Mouse (Mus musculus) lung, postnatal 0 days (tissue): ENCODE measurements around the gene Ccdc172. TPM values are rescaled to one million over a fixed set of nuclear protein-coding genes. Genes with fewer than 3 reads are reported as not detected.

Experiments
- ATAC-seq: fragments of 200-750 bp; cut with Nextera tagmentation; 2 replicates; pipeline ENCODE4 v1.8.0; 2017; ENCODE audit warnings: moderate library complexity
- DNase-seq: peaks from one replicate; pipeline ENCODE4 v3.0.0-alpha.2; 2016; ENCODE audit warnings: low spot score
- H3K27ac ChIP-seq: fragments of 300-500 bp; sonication (generic); 2 replicates; pipeline ENCODE4 v1.5.1; 2014; ENCODE audit warnings: antibody characterized with exemption, mild to moderate bottlenecking, low read length, mixed read lengths
- H3K27me3 ChIP-seq: fragments of 300-500 bp; sonication (generic); replicated peaks from 2 replicates; pipeline ENCODE4 v1.6.1; 2014; ENCODE audit warnings: low read length, mixed read lengths; ENCODE audit not compliant: insufficient read depth
- H3K36me3 ChIP-seq: fragments of 300-500 bp; sonication (generic); 2 replicates; pipeline ENCODE4 v1.6.1; 2014; ENCODE audit warnings: low read length, mixed read lengths; ENCODE audit not compliant: insufficient read depth
- H3K4me1 ChIP-seq: fragments of 300-500 bp; sonication (generic); 2 replicates; pipeline ENCODE4 v1.6.1; 2014; ENCODE audit warnings: antibody characterized with exemption, low read depth, low read length, mixed read lengths; ENCODE audit not compliant: insufficient read depth
- H3K4me2 ChIP-seq: fragments of 300-500 bp; sonication (generic); replicated peaks from 2 replicates; pipeline ENCODE4 v1.6.1; 2014; ENCODE audit warnings: low read depth, mild to moderate bottlenecking, low read length, moderate library complexity, mixed read lengths
- H3K4me3 ChIP-seq: fragments of 300-500 bp; sonication (generic); 2 replicates; pipeline ENCODE4 v1.5.1; 2014; ENCODE audit warnings: low read depth, low read length
- H3K9ac ChIP-seq: fragments of 300-500 bp; sonication (generic); replicated peaks from 2 replicates; pipeline ENCODE4 v1.6.1; 2014; ENCODE audit warnings: low read depth, mild to moderate bottlenecking
- H3K9me3 ChIP-seq: fragments of 300-500 bp; sonication (generic); 2 replicates; pipeline ENCODE4 v1.6.1; 2016; ENCODE audit warnings: low read length, mixed read lengths
- CTCF ChIP-seq: IDR thresholded peaks from 2 replicates; pipeline ENCODE4 v1.5.1; 2016; ENCODE audit warnings: antibody characterized with exemption, mild to moderate bottlenecking
- EP300 ChIP-seq: IDR thresholded peaks from 2 replicates; pipeline ENCODE4 v1.6.1; 2016; ENCODE audit warnings: antibody characterized with exemption, mild to moderate bottlenecking, control low read depth
- WGBS: fragments of 180-500 bp; shearing (Covaris S2); extraction: QIAGEN DNeasy Blood & Tissue Kit; methylation state at CpG from one replicate; pipeline ENCODE4 v1.1.7; 2014; 5-methylcytosine and 5-hydroxymethylcytosine counted together
- polyA plus RNA-seq: library from polyadenylated mRNA; unstranded; fragments of >200 nt; fragmentation: Nextera tagmentation; extraction: Ambion mirVana; gene quantifications from 2 replicates; pipeline ENCODE4 v1.2.1, GENCODE M21; 2015

Gene Ccdc172
- polyA plus RNA-seq, 1 experiment from 2014 or later, result not detected

DNA sequence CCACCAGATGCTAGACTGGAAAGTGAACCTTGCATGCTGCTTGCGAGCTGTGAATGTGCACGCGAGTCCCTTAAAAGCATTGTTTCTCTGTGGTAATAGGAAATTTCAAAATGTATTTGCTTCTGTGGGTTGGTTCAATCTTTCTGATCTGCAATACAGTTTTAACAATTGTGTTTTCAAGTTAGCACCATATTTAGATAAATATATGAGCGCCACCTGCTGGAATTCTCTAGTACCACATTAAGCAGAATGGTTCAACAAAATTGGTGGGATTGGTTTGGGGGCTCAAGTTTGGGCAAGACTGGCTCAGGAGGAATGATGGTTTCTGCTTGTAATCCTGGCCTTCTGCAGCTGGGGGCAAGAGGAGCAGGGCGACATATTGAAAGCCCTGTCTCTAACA, 46.6 kb downstream of the Ccdc172 start:
- TF ChIP-seq CTCF, result peak; percentile 70
- no peak for TF ChIP-seq EP300
- no peaks in the 10 kb centered on the region for H3K36me3 ChIP-seq
- WGBS, result 40% methylated on average over 5 of the region's 5 CpGs
- no peak overlapping the region for H3K9ac ChIP-seq
- H3K27me3 ChIP-seq, result no peaks in the 10 kb centered on the region
- H3K4me2 ChIP-seq, result no peak overlapping the region
- ATAC-seq (no peak), DNase-seq (peak; percentile 64)
- no peak overlapping the region for H3K4me3 ChIP-seq
- no peaks in the 10 kb centered on the region for H3K9me3 ChIP-seq
- no peaks in the 10 kb centered on the region for H3K4me1 ChIP-seq
- H3K27ac ChIP-seq, result no peak overlapping the region

DNA sequence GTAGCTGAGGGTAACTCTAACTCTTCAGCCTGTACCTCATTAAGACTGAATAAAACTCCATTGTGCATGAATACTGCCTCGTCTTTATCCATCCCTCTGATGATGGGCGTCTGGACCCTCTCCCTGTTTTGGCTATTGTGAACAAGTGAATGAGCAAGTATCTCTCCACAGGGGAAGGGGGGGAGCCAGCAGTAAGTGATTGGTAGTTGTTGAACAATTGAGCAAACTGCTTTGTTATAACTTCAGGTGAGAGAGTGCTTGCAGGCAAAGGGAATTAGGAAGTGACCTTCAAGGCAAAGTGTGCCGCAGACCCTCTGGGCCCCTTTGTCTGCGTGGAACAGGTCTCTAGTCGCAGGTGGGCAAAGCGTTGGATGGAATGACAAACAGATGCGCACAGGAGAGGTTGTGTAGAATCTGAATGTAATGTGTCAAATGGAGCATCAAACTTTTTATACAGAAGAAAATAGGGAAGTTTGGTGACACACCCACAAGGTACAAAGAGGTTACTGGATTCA, 50.6 kb downstream of the Ccdc172 start:
- Histone ChIP-seq H3K4me3 (no peak overlapping the region), H3K9me3 (no peaks in the 10 kb centered on the region), H3K4me2 (no peak overlapping the region), H3K27ac (no peak overlapping the region), H3K9ac (no peak overlapping the region), H3K27me3 (no peaks in the 10 kb centered on the region), H3K36me3 (no peaks in the 10 kb centered on the region), H3K4me1 (no peaks in the 10 kb centered on the region)
- no peak for DNase-seq
- TF ChIP-seq CTCF (no peak), EP300 (no peak)
- ATAC-seq, result no peak
- 94% methylated on average over 7 of the region's 7 CpGs for WGBS

DNA sequence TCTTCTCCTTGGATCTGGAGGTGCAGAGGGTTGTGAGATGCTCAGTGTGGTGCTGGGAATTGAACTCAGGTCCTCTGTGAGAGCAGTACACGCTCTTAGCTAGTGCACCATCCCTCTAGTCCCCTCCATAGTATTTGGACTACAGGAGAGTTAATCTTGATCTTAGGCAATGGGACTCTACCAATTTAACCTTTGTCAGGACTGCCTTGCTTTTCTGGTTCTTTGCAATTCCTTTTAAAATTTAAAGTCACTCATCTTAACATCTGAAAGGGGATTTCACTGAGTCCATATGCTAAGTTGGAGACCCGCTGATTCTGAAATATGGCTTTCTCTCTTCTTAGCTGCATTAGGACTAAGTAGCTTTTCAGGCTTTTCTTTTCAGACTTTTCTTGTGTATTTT, 59.8 kb downstream of the Ccdc172 start:
- DNase-seq (no peak), ATAC-seq (no peak)
- H3K27ac ChIP-seq, result no peak overlapping the region
- TF ChIP-seq EP300 (no peak), CTCF (no peak)
- H3K4me2 ChIP-seq, result no peak overlapping the region
- no peaks in the 10 kb centered on the region for H3K4me1 ChIP-seq
- H3K36me3 ChIP-seq, result no peaks in the 10 kb centered on the region
- no peak overlapping the region for H3K4me3 ChIP-seq
- H3K9me3 ChIP-seq, result no peaks in the 10 kb centered on the region
- 85% methylated on average over 2 of the region's 2 CpGs for whole genome bisulfite sequencing
- H3K27me3 ChIP-seq, result no peaks in the 10 kb centered on the region
- no peak overlapping the region for H3K9ac ChIP-seq

DNA sequence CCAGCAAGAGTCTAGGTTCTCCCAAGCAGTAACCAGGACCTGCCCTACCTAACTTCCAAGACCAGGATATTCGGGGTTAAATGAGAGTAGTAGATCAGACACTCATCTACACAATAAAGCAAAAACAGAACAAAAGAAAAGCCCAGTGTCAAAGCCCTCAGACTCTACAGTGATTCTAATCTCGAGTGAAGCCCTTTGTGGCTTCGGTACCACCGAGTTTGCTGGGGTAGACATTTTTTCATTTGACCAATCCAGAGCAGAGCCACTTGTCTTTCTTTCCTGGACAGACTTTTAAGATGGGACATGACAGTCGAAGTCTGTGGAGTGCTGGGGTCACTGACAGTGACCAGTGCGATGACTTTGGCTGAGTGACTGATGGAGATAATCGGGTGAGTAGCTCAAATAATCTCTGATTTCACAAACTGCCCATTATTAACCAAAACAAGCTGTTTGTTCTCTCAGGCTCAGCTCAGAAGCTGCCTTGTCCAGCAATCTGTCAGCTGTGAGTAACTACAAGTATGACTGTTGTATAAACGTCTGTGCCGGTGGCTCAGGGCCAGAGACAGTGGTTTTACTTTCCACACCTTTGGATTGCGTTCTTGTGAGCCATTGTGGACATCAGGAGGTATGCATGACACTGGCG, 60.8 kb downstream of the Ccdc172 start:
- TF ChIP-seq EP300 (no peak), CTCF (no peak)
- H3K27me3 ChIP-seq, result no peaks in the 10 kb centered on the region
- WGBS, result 38% methylated on average over 11 of the region's 11 CpGs
- H3K9ac ChIP-seq, result no peak overlapping the region
- H3K9me3 ChIP-seq, result no peaks in the 10 kb centered on the region
- H3K4me1 ChIP-seq, result no peaks in the 10 kb centered on the region
- H3K4me3 ChIP-seq, result no peak overlapping the region
- DNase-seq, result no peak
- no peak for ATAC-seq
- H3K4me2 ChIP-seq, result no peak overlapping the region
- H3K27ac ChIP-seq, result no peak overlapping the region
- H3K36me3 ChIP-seq, result no peaks in the 10 kb centered on the region

DNA sequence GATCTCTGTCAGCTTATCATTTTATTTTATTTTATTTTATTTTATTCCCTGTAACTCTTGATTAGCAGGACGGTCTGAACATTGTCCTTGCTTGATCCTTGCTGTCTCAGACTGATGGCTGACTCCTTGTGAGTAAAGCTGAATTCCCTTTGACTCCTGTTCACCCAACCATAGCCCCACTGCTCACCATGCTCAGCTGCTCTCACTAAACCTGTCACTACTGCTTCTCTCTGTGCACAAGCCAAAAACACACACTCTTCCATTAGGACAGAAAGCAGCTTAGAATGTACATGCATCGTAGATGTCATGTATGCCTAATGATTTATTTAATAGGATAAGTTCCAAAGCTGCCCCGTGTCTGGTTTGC, 61.3 kb downstream of the Ccdc172 start:
- H3K9me3 ChIP-seq, result no peaks in the 10 kb centered on the region
- DNase-seq (no peak), ATAC-seq (no peak)
- H3K27ac ChIP-seq, result no peak overlapping the region
- WGBS, result 56% methylated on average over 3 of the region's 3 CpGs
- no peaks in the 10 kb centered on the region for H3K27me3 ChIP-seq
- H3K4me2 ChIP-seq, result no peak overlapping the region
- H3K4me3 ChIP-seq, result no peak overlapping the region
- no peaks in the 10 kb centered on the region for H3K36me3 ChIP-seq
- no peaks in the 10 kb centered on the region for H3K4me1 ChIP-seq
- TF ChIP-seq CTCF, result no peak
- TF ChIP-seq EP300, result no peak
- no peak overlapping the region for H3K9ac ChIP-seq

DNA sequence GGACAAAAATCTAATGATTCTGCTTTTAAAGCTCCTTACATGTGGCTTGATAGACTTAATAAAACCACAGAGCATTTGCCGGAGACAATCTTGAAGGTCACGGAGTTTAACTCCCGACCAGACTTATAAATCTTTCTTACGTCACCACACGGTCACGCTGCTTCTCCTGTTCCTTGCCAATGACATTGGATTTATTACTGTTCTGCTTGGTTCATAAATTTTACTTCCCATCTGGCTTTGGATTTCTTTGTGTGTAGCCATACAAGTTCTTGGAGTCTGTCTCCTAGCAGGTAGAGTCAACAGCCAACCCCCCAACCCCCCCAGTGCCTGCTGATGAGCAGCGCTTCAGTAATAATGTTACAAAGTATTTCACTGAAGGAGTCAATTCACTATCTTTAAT, 70.2 kb downstream of the Ccdc172 start:
- TF ChIP-seq CTCF (no peak), EP300 (no peak)
- whole genome bisulfite sequencing, result 62% methylated on average over 7 of the region's 7 CpGs
- Histone ChIP-seq H3K9ac (no peak overlapping the region), H3K4me1 (no peaks in the 10 kb centered on the region), H3K4me2 (no peak overlapping the region), H3K4me3 (no peak overlapping the region), H3K36me3 (no peaks in the 10 kb centered on the region), H3K9me3 (no peaks in the 10 kb centered on the region), H3K27ac (no peak overlapping the region), H3K27me3 (no peaks in the 10 kb centered on the region)
- no peak for ATAC-seq
- no peak for DNase-seq

DNA sequence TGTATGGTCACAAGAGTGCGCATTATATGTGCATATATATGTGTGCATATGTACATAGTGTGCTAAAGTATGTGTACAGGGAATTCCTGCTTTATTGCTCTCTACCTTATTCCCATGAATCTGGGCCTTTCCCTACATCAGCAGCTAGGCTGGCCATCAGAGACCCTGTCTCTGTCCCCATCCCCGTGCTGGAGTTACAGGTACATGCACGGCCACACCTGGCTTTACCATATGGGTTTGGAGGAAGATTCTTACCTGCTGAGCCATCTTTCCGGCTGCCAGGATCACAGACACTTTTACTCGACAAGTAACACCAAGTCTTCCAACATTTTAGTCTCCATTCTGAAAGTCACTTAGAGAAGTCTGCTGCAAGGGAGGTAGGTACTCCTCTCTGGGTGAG, 71.2 kb downstream of the Ccdc172 start:
- Histone ChIP-seq H3K4me3 (no peak overlapping the region), H3K36me3 (no peaks in the 10 kb centered on the region), H3K4me2 (no peak overlapping the region), H3K9me3 (no peaks in the 10 kb centered on the region), H3K9ac (no peak overlapping the region), H3K27ac (no peak overlapping the region), H3K27me3 (no peaks in the 10 kb centered on the region), H3K4me1 (no peaks in the 10 kb centered on the region)
- DNase-seq, result no peak
- TF ChIP-seq CTCF (no peak), EP300 (no peak)
- ATAC-seq, result no peak
- 93% methylated on average over 5 of the region's 5 CpGs for WGBS
